Mouse (Mus musculus) gastrocnemius, postnatal 4 days (tissue): ENCODE data around the gene Magea8. TPM values are rescaled to one million over a fixed set of nuclear protein-coding genes. Genes with fewer than 3 reads are reported as not detected.
"Not testable (repeated sequence)": the region's sequence is repeated elsewhere in the genome, so short reads cannot be mapped to it uniquely, and the experiment has no call there.

Source experiments
- DNase-seq, 2 experiments: peaks; one replicate each; pipeline ENCODE4 v3.0.0; 2021 to 2022; ENCODE audit warnings: low spot score in 2 of 2, mixed read lengths in 2 of 2
- long read RNA-seq, 2 experiments: library from polyadenylated mRNA; stranded (forward); transcript quantifications; one replicate each; pipeline ENCODE4 v2.0.0; 2021
- total RNA-seq, 2 experiments: library from RNA; stranded (reverse); gene quantifications; 2 replicates each; pipeline ENCODE4 v1.2.3; 2021

The Magea8 gene
- not detected for total RNA-seq
- long read RNA-seq, experiment 1 = 0 reads
- long read RNA-seq, experiment 2 = 0 reads

DNA sequence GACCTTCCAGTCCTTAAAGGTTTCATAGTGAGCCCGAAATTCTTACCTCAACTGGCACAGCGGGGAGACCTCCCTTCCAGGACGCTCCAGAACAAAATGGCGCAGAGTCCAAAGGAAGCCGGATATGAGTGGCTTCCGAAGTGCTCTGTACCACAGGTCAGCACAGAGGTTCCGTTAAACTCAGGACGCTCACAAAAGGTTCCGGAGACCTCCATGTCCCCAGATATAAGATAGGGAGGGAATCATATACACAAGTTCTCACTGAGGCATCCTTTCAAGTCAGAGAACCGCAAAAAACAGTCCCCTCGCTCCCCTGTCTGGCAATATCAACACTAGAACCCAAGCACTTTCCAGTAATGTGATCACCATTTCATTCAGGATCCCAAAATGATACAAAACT is at the start of gene Magea8:
Gene Magea8 (minus strand): TSS at position 101 of the 400 bp plus-strand sequence.
- DNase-seq = not testable (repeated sequence)

DNA sequence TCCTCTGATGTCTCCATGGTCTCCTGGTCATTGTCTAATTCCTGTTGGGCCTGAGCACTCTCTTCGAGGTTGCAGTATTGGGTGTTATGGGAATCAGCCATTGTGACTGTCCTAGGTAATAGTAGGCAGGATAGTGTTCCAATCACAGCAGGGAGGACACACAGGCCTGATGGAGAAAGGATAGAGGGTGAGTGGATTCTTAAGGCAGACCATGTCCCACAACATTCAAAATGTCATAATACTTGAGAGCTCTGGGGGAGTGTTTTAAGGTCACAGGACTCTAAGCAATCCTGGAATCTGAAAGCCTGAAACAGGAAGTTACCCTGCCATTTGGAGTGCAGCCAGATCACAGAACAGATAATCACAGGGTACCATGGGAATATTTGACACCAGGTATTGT is 46.2 kb downstream of the Magea8 start, which contains the start of gene Magea3:
Gene Magea3 (minus strand): TSS at position 101 of the 400 bp plus-strand sequence.
- not testable (repeated sequence) for DNase-seq

- not testable (repeated sequence) for DNase-seq
Measured at GRCm38 (mm10) chrX:154935887-154936286, 59.8 kb downstream of the Magea8 start, which contains the start of gene Magea6. TSS of gene Magea6 (minus strand) at chrX:154935987.

Other genes with a start within 250 kb of the Magea8 start
- not detected for gene Cldn34b1, start 105.6 kb downstream of the Magea8 start, total RNA-seq
- not detected for gene Magea6, start 59.9 kb downstream of the Magea8 start, total RNA-seq
- gene Magea3, start 46.3 kb downstream of the Magea8 start, total RNA-seq = not detected
- gene Magea5, start 67.3 kb upstream of the Magea8 start, total RNA-seq = not detected
- gene Magea1, start 93.9 kb upstream of the Magea8 start, total RNA-seq = not detected
- gene Magea2, start 97.8 kb upstream of the Magea8 start, total RNA-seq = not detected
- gene Cldn34b2, start 132.6 kb upstream of the Magea8 start, total RNA-seq = not detected
- 10 to 100 TPM; 25.5 to 39.9 TPM for gene Sat1, start 220.6 kb upstream of the Magea8 start, total RNA-seq